Mouse (Mus musculus) liver, embryonic 16.5 days (tissue): ENCODE measurements around the gene Spef2. TPM values are rescaled to one million over a fixed set of nuclear protein-coding genes. Genes with fewer than 3 reads are reported as not detected.

ENCODE experiments used
- ATAC-seq: fragments of 200-750 bp; cut with Nextera tagmentation; 2 replicates; pipeline ENCODE4 v1.8.0; 2017; ENCODE audit warnings: low read depth, mild to moderate bottlenecking, moderate number of reproducible peaks, moderate library complexity
- H3K27ac ChIP-seq: fragments of 300-500 bp; sonication (generic); 2 replicates; pipeline ENCODE4 v1.5.1; 2014; ENCODE audit warnings: mild to moderate bottlenecking, low read length
- H3K27me3 ChIP-seq: fragments of 300-500 bp; sonication (generic); 2 replicates; pipeline ENCODE4 v1.6.1; 2014; ENCODE audit warnings: low read depth, low read length, mixed read lengths; ENCODE audit not compliant: control insufficient read depth, insufficient read depth
- H3K36me3 ChIP-seq: fragments of 300-500 bp; sonication (generic); 2 replicates; pipeline ENCODE4 v1.6.1; 2014; ENCODE audit warnings: mild to moderate bottlenecking; ENCODE audit not compliant: control insufficient read depth, insufficient read depth
- H3K4me1 ChIP-seq: fragments of 300-500 bp; sonication (generic); 2 replicates; pipeline ENCODE4 v1.6.1; 2014; ENCODE audit warnings: low read depth, low read length, mixed read lengths; ENCODE audit not compliant: control insufficient read depth
- H3K4me2 ChIP-seq: fragments of 300-500 bp; sonication (generic); 2 replicates; pipeline ENCODE4 v1.6.1; 2014; ENCODE audit warnings: low read depth, low read length, mixed read lengths
- H3K4me3 ChIP-seq: fragments of 300-500 bp; sonication (generic); 2 replicates; pipeline ENCODE4 v1.5.1; 2014; ENCODE audit warnings: low read depth, mild to moderate bottlenecking, low read length
- H3K9ac ChIP-seq: fragments of 300-500 bp; sonication (generic); 2 replicates; pipeline ENCODE4 v1.6.1; 2014; ENCODE audit warnings: low read depth, low read length
- H3K9me3 ChIP-seq: fragments of 300-500 bp; sonication (generic); replicated peaks from 2 replicates; pipeline ENCODE4 v1.6.1; 2016; ENCODE audit warnings: low read length; ENCODE audit not compliant: control insufficient read depth
- WGBS: fragments of 180-500 bp; shearing (Covaris S2); extraction: QIAGEN DNeasy Blood & Tissue Kit; methylation state at CpG from one replicate; pipeline ENCODE4 v1.1.7; 2014; ENCODE audit not compliant: insufficient replicate concordance; 5-methylcytosine and 5-hydroxymethylcytosine counted together
- polyA plus RNA-seq: library from polyadenylated mRNA; unstranded; fragments of >200 nt; fragmentation: Nextera tagmentation; extraction: Ambion mirVana; gene quantifications from 2 replicates; pipeline ENCODE4 v1.2.1, GENCODE M21; 2015

Spef2 gene
- polyA plus RNA-seq, 1 experiment from 2014 or later, result 0.04 TPM

DNA sequence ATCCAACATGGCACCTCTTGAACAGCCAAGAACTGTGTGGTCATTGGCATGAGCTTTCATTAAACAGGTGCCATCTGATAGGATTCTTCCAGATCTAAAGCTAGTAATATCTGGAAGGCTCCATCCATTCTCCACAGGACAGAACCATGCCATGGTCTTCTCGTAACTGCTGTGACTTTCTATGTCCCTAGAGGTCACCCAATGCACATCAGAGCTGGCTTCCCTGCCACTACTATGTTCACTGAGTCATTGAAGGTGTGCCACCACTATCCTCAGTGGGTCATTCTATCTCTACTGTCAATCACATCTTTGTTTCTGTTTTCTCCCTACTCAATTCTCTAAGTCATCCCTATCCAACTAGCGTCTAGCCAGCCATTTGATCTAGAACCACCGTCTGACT is 6.5 kb downstream of the Spef2 start:
- WGBS, result 65% methylated on average over 3 of the region's 3 CpGs
- no peak for ATAC-seq

GRCm38 (mm10) chr15:9714574-9715458 is 33.9 kb downstream of the Spef2 start:
- no peak overlapping the region for H3K9ac ChIP-seq
- no peak for ATAC-seq
- H3K9me3 ChIP-seq, result no peaks in the 10 kb centered on the region
- H3K4me2 ChIP-seq, result 0 out of 2 replicates have a peak overlapping the region, but pooled peaks have one; percentile 9
- H3K27ac ChIP-seq, result no peak overlapping the region
- H3K4me3 ChIP-seq, result no peak overlapping the region
- WGBS, result 23% methylated on average over 7 of the region's 7 CpGs
- H3K4me1 ChIP-seq, result no peaks in the 10 kb centered on the region
- H3K27me3 ChIP-seq, result no peaks in the 10 kb centered on the region
- H3K36me3 ChIP-seq, result no peaks in the 10 kb centered on the region

More for the DNA sequence above, 6.5 kb downstream of the Spef2 start:
- no peak overlapping the region for H3K9ac ChIP-seq
- H3K4me2 ChIP-seq, result no peak overlapping the region
- H3K27me3 ChIP-seq, result no peaks in the 10 kb centered on the region
- no peak overlapping the region for H3K4me3 ChIP-seq
- H3K9me3 ChIP-seq, result no peaks in the 10 kb centered on the region
- no peaks in the 10 kb centered on the region for H3K4me1 ChIP-seq
- no peak overlapping the region for H3K27ac ChIP-seq
- no peaks in the 10 kb centered on the region for H3K36me3 ChIP-seq

DNA sequence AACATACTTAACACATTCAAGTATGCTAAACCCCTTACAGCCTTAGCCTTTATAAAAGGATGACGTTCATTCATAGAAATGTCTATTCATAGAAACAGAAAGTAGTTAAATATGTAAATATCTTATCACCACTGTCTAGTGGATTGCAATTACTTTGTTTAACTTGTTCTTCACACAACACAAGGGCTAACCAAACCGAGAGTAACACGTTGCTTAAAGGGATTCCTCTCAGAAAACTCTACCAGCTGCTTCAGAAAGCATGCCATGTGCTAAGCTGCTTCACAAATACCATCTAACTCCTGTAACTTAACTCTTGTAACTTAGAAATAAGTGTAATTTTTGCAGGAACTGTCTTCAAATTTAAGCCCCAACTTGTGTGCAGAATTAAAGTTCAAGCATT is 35.0 kb downstream of the Spef2 start:
- H3K9ac ChIP-seq, result no peak overlapping the region
- no peaks in the 10 kb centered on the region for H3K9me3 ChIP-seq
- H3K4me3 ChIP-seq, result no peak overlapping the region
- H3K36me3 ChIP-seq, result no peaks in the 10 kb centered on the region
- ATAC-seq, result no peak
- no peaks in the 10 kb centered on the region for H3K4me1 ChIP-seq
- no peak overlapping the region for H3K4me2 ChIP-seq
- no peaks in the 10 kb centered on the region for H3K27me3 ChIP-seq
- no peak overlapping the region for H3K27ac ChIP-seq
- 49% methylated on average over 3 of the region's 3 CpGs for WGBS

GRCm38 (mm10) chr15:9710330-9710729 is 38.3 kb downstream of the Spef2 start:
- Histone ChIP-seq H3K9ac (no peak overlapping the region), H3K4me2 (no peak overlapping the region), H3K36me3 (no peaks in the 10 kb centered on the region), H3K4me1 (no peaks in the 10 kb centered on the region), H3K9me3 (no peaks in the 10 kb centered on the region), H3K27me3 (no peaks in the 10 kb centered on the region), H3K27ac (no peak overlapping the region), H3K4me3 (no peak overlapping the region)
- WGBS, result 37% methylated on average over 2 of the region's 2 CpGs
- ATAC-seq, result no peak

DNA sequence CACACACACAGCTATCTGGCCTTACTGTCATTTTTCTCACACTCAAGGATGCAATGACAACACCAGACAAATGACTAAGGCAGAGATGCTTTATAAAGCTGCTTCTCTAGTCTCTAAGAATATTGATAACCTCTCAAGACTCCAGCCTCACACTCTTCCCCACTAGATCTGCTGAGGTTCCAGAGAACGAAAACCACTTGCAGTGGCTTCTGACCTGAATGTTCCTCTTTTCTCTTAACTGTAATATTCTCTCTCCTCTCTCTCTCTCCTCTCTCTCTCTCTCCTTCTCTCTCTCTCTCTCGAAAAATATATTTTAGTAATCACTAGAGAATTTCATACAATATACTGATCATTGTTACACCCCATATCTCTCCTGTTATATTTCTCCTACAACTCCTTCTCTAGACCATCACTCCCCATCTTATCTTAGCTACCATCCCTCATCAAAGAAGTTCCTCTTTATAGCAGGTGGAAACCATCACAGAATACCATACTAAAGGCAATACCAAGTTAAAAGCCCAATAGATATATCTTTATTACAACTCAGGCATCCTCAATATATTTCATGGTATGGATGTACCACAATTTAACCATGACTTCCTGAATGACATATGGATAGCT is 42.7 kb downstream of the Spef2 start:
- no peaks in the 10 kb centered on the region for H3K9me3 ChIP-seq

GRCm38 (mm10) chr15:9701845-9702244 is 46.8 kb downstream of the Spef2 start:
- H3K4me2 ChIP-seq, result no peak overlapping the region
- no peaks in the 10 kb centered on the region for H3K27me3 ChIP-seq
- H3K4me1 ChIP-seq, result no peaks in the 10 kb centered on the region
- no peak overlapping the region for H3K4me3 ChIP-seq
- no peak overlapping the region for H3K9ac ChIP-seq
- no peaks in the 10 kb centered on the region for H3K9me3 ChIP-seq
- H3K27ac ChIP-seq, result no peak overlapping the region
- ATAC-seq, result no peak
- no peaks in the 10 kb centered on the region for H3K36me3 ChIP-seq

More for the DNA sequence above, 42.7 kb downstream of the Spef2 start:
- Histone ChIP-seq H3K4me3 (no peak overlapping the region), H3K27me3 (no peaks in the 10 kb centered on the region), H3K9ac (no peak overlapping the region), H3K27ac (no peak overlapping the region), H3K36me3 (no peaks in the 10 kb centered on the region), H3K4me2 (no peak overlapping the region), H3K4me1 (no peaks in the 10 kb centered on the region)
- no peak for ATAC-seq
- 16% methylated on average over 2 of the region's 2 CpGs for WGBS

DNA sequence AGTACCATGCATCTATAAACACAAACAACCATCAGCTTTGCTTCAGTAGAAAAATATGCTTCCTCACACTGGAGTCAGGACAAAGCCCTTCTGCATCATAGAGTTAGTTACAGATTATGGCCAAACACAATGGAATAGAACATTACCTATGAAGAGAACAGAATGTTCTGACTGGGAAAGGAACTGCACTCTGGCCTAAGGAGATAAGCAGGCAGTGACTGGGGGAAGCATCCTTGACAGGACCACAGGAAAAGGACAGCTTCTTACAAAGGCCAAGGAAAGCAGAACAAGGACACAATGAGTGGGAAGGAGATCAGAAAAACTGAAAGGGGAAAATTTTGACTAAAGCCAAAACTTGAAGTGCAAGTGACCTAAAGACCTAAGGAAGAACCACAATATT is 56.9 kb downstream of the Spef2 start:
- Histone ChIP-seq H3K4me1 (no peaks in the 10 kb centered on the region), H3K36me3 (no peaks in the 10 kb centered on the region), H3K9ac (no peak overlapping the region), H3K4me2 (no peak overlapping the region), H3K9me3 (no peaks in the 10 kb centered on the region), H3K27ac (no peak overlapping the region), H3K4me3 (no peak overlapping the region), H3K27me3 (no peaks in the 10 kb centered on the region)
- ATAC-seq, result no peak

- H3K9me3 ChIP-seq, result no peaks in the 10 kb centered on the region
- H3K4me1 ChIP-seq, result no peaks in the 10 kb centered on the region
- no peaks in the 10 kb centered on the region for H3K36me3 ChIP-seq
- no peak overlapping the region for H3K27ac ChIP-seq
- 64% methylated on average over 5 of the region's 5 CpGs for WGBS
- H3K4me3 ChIP-seq, result no peak overlapping the region
- no peaks in the 10 kb centered on the region for H3K27me3 ChIP-seq
- H3K4me2 ChIP-seq, result no peak overlapping the region
- no peak overlapping the region for H3K9ac ChIP-seq
- no peak for ATAC-seq
Observed at GRCm38 (mm10) chr15:9690845-9691244, 57.8 kb downstream of the Spef2 start.

- Histone ChIP-seq H3K36me3 (no peaks in the 10 kb centered on the region), H3K9ac (no peak overlapping the region), H3K27ac (no peak overlapping the region), H3K27me3 (no peaks in the 10 kb centered on the region), H3K9me3 (no peaks in the 10 kb centered on the region), H3K4me1 (no peaks in the 10 kb centered on the region), H3K4me2 (no peak overlapping the region), H3K4me3 (no peak overlapping the region)
- WGBS, result 25% methylated on average over 1 of the region's 1 CpGs
- no peak for ATAC-seq
Observed at GRCm38 (mm10) chr15:9690436-9690835, 58.2 kb downstream of the Spef2 start.
